Mouse (Mus musculus) adrenal gland, adult (tissue): ENCODE data around the gene Ssrp1.

Experiments
- DNase-seq, 2 experiments: peaks; one replicate each; pipeline ENCODE4 v3.0.0; 2022 to 2023; ENCODE audit warnings: low spot score in 1 of 2; ENCODE audit not compliant: inconsistent age in 2 of 2

The Ssrp1 gene

DNA sequence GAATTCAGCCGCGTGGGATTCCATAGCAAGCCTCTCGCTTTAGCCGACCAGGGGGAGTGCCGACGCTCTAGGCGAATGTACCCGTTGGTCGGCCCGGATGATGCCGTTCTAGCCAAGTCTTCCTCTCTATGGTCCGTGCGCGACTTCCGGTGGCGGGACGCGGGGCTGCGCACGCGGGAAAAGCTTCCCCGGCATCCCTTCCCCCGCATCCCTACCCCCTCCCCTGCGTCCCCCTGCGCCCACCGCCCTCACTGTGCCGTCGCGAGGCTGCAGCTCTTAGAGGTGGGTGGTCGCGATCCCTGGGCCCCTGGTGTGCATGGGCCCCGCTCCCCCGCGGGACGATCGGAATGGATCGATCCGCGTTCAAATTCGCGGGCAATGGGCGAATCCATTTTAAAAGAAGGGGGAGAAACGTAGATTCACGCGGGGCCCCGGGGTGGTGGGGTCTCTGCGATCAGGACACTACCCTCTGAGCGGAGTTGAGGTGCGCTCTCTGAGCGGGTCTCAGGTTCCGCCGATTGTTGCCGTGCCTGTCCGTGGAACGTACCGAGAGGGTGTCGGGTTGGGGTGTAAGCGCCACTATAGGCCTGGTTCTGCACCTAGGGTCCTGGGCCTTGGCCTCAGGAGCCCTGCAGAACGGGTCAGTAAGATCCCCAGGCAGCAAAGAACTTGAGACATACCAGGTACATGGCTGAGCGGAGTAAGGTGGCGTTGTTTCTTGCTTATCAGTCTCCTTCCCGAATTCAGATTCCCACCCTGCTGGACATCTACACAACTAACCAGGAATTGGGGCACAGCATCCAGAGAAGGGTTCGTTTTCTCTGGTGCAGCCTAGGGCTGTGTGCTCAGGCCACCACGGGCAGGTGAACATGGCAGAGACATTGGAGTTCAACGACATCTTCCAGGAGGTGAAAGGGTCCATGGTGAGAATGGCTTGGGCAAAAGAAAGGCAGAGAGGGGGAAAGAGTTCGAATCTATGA lies at the start of gene Ssrp1, which contains the start of gene P2rx3:
Gene Ssrp1 (plus strand): TSS at position 188 of the 980 bp plus-strand sequence.
Gene P2rx3 (minus strand): TSS at position 416 of the 980 bp plus-strand sequence.
- peak; percentile 91 to 97 for DNase-seq

DNA sequence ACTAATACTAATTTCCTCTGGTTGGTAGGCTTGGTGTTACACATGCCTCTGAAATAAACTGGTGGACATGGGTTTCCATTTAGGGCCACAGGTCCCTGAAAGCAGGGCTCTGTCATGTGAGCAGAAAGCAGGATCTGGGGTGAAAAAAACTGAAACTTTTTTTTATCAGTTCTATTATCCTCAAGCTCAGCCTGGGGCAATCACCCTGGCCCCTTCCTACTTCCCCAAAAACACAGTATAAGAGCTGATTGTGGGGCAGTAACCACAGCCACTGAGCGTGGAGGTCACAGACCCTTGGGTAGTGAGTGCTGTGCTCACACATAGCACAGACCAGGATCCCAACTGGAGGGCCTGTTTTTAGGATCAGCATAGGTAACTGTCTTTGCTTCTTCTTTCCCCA lies 49.1 kb upstream of the Ssrp1 start, which contains the start of gene Prg3:
Gene Prg3 (plus strand): TSS at position 286 of the 400 bp plus-strand sequence.
- no peak for DNase-seq

DNA sequence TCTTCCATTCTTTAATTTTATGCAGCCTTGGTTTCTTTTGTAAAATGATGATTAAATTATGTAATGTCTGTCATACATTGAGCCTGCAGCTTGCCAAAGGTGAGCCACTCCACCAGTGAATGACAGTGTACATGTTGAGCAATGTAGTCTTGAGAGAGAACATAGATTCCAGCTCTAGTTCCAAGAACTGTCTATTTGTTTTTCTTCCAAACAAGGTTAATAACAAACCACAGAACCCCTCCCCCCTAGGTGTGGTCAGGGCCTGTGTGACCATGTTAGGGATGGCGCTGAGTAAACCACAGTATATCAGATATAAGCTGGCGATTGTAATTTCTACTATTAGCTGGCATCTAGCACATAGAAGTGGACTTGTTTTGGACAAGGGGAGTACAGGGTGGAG lies 40.7 kb upstream of the Ssrp1 start:
- DNase-seq = no peak

DNA sequence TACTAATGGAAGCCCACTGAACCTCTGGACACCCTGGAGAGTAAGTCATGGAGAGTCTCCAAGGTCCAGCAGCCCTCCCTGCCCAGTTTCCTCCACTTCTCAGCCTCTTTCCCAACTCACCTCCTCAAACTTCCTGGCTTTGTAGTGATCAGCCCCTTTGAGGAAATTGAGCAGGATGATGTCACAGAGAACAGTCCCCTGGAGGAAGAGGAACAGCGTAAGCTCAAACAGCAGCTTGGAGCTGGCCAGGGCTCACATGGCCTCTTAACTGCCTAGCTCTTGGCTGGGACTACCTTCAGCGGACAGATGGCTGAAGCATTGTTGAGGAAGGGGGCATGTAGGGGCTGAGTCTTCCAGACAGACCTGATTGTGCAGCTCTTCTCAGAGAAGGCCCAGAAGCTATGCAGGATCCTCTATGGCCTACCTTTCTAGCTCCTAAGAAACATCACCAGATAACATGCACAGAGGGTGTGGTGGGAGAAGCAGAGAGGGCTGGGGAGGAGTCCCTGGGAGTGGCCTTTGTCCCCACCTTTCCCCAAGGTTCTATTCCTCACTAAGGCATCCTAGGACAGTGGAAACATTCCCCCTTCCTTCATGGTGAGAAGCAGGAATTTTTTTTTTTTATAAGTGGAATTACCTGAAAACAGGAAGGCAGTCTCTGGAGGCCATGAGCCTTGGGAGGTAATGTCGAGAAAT lies 37.4 kb upstream of the Ssrp1 start:
- DNase-seq = peak in 1 of 2 experiments; percentile 28

DNA sequence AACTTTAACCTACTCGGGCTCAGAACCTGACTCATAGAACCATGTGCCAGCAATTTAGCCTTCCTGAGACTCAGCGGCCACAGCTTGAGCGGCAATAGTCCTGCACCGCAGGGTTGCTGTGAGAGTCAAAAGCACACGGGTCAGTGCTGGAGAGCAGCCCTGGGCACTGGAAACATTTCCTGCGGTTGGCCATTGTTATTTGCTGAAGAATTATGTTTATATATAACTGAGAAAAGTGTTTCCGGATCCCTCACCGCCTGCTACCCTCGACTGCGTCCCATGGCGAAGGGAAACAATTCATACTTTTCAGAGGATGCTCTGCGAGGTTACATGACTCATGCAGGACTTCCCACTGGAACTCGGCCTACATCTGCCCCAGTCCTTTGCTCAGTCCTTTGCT lies 35.5 kb upstream of the Ssrp1 start:
- DNase-seq = peak; percentile 20 to 38

DNA sequence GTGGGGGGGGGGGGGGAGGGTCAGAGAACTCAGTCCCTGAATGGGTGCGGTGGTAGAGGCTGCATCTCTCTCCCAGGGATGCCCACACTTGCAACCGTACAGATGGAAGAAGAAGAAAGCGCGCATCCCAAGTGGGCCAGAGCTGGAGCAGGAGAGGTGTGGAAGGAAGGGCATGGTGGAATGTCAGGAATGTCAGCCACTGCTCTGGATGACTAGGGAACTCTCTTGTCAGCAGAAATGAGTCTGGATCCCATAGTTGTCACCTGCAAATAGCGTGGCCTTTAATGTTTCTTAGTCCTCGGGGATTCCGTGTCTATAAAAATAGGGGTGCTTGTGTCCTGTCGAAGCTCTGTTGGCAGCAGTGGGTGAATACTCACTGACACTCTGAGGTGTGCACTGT lies 34.5 kb upstream of the Ssrp1 start:
- DNase-seq = no peak

DNA sequence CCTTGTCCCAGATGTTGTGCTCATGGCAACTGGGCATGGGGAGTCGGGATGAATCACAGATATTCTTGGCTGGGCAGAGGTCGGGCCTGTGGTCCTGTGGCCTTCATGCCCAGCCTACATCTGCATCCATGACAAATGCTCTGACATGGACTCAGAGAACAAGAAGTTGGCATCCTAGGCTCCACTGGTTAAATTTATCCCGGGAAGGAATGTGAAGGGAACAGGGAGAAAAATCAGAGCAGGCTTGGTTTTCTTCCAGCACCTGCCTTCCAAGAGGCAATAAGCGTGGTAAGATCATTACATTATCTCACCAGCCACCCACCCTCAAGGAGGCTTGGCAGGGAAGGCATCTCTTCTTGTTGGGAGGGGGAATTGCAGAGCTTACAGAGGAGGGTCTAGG lies 32.7 kb upstream of the Ssrp1 start:
- DNase-seq = no peak

DNA sequence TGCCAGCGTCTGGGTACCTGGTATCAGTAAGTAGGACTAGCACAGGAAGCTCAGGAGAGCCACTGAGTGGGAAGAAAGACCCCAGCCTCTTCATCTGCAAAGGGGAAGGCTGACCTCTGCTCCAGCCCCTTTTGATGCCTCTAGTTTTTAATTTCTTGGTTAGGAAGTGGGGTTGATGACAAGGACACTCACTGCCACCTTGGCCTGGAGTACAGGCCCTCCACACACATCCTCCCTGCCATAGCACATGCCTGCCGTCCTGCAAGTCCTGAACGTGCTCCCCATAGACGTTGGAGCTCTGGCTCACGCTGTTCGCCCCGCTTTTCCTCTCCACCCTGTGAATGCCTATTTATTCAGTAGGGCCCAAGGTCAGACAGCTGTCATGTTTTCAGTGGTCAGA lies 30.4 kb upstream of the Ssrp1 start:
- DNase-seq = no peak

DNA sequence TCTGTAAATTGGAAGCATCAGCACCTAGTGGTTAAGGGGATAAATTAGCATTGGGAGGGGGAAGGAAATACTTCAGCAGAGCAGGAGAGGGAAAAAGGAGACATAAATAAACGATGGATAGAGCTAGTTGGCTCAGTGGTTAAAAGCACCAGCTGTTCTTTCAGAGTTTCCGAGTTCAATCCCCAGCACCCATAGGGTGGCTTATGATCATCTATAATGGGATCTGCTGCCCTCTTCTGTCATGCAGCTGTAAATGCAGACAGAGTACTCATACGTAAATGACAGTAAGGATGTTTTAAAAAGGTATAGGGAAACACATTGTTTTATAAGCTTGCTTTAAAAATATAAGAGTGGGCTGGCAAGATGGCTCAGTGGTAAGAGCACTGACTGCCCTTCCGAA lies 29.3 kb upstream of the Ssrp1 start:
- DNase-seq = peak in 1 of 2 experiments; percentile 73

DNA sequence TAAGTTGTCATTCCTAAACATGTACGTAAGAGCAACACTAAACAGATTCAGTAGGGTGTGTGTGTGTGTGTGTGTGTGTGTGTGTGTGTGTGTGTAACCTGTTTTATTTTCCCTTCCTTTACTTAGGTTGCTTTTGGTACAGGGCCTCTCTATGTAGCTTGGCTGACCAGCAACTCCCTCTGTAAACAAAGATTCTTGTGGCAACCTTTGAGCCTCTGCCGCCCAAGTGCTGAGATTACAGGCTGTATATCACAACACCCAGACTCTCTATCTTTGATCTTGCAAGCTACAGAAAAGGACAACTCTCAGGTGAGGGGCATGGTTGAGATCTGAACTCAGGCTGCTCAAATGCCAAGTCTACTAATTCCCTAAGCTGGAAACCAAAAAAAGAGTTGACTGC lies 27.8 kb upstream of the Ssrp1 start:
- no peak for DNase-seq

DNA sequence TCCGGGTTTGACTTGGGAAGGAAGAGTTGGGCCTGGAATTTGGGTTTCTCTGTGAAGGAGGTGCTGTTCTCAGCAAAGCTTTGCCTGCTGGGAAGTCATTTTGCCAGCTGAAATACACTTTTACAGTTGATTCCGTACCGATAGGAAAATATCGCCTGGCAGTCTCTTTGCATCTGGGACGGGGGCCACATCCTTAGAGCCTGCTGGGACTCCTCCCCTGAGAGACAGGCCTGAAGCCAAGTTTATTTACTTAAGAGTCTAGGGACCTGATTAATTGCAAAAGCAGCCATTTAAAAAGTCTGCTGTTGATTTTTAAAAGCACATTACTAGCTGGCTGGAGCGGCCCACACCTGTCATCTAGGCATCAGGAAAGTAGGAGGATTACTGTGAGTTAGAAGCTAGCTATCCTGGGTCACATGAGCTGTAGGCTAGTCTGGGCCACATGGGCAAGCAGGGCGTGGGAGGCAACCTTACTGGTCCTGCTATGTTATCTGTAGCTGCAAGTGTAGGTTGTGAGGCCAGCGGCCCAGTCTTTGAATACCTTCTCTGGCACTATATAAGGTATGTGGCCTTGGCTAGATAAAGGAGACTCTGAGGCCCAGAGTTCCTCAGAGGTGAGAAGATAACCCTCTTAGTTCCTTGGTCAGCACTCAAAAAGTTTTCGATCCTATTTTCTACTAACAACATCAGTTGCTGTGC lies 25.0 kb upstream of the Ssrp1 start:
- DNase-seq = no peak

DNA sequence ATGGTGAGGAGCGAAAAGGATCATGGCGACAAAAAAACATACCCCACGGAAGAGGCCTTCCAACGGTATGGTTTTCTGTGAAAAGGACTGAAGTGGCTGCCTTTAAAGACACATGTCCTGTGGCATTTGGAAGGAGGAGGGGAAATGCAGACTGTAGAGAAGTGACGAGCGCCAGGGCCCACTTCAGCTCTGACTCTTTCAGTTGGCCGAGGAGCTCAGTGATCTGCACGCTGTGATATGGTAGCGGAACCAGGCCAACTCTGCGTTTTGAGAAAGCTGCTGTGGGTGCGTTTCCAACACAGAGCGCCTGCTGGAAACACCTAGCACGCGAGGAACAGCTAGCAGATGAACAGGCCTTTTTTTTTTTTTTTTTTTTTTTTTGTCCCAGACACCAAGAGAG lies 24.4 kb upstream of the Ssrp1 start:
- no peak for DNase-seq

DNA sequence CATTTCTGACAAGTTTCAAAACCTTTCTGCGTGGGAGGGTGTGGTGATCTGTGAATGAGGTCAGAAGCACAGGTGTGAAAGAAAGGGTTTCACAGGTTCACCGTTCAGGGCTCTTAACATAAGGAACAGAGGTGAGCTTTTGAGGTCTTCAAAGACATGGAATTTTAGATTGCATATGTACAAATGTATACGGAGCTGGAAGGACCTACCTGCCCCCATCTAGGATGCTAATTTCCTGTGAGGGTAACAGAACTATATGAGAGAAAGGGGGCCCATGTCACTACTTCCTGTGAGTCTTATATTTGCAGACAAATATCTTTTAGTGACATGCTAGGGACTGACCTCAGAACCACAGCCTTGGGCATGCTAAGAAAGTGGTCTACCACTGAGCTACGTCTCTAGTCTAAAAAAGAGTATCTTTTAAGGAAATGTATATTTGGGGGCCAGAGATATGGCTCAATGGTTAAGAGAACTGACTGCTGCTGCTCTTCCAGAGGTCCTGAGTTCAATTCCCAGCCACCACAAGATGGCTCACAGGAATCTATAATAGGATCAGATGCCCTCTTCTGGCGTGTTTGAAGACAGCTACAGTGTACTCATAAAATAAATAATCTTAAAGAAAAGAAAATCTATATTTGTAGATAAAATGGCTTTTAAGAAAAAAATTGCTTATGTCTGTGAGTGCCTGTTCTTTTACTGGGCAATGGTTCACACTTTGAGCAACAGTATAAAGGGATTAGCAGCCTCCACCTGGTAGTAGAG lies 23.0 kb upstream of the Ssrp1 start:
- DNase-seq = no peak

DNA sequence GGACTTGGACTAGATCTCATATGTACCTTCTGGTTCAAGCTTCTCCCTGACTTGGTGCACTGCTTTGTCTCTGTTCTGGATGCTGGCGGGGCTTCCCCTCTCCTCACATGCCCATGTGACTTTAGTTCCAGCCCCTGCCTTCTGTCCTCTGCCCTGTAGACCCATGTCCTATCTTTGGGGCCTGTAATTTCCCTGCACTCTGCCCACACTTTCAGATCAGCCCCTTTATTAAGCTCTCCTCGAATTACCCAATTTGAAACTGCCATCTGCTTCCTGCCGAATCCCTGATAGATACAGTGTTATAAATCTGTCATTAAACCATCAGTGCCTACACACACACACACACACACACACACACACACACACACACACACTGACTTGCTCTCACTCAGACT lies 22.4 kb upstream of the Ssrp1 start:
- DNase-seq = no peak

DNA sequence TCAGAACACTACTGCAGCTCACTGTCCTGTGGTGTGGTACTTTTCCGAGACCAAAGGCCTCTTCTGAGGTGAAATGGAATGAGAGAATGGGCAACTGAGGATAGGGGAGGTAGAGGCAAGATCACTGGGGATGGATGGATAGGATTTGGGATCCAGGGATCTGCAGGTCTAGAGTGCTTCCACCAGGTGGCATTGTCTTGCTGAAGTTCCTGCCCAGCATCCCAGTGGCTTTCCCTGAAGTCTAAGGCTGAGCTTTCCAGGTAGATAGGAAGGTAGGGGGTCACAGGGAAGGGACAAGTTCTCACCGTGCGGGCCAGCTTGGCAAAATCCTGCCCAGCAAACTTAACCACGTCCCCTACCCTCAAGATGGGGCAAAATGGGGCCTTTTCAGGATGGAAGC lies 15.0 kb upstream of the Ssrp1 start:
- DNase-seq = peak in 1 of 2 experiments; percentile 48

DNA sequence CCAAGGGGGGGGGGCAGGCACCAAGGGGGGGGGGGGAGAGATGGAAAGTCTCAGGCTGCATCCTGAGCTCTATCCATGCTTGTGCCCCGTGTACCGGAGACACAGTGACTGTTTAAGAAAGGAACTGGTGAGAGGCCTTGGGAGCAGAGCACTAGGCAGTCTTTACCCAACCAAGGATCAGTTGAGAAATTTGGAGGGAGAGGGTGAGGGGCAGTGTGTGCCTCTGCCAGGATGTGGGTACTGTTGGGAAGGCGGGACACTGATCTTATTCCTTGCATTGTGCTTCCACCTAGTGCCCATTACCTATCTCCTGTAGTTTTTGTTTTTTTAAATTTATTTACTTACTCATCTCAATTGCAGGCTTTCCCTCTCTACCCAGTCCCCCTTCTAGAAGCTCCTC lies 10.9 kb upstream of the Ssrp1 start:
- DNase-seq = no peak

DNA sequence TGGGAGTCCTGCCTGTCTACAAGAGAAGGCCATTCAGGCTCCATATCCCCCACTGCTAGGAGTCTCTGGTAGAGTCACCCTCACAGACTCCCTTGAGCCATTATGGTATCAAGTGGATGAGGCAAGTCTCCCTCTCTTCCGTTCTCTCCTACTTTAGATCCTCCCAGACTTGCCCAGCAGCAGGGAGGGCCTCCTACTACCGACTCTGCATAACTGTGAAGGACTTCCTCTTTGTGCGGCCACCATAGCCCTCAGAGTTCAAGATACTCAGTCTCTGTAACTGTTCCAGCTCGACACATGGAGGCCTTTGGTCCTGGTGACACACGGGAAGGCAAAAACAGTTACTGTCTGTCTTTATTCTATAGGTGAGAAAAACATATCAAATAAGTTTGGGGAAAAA lies 9.8 kb upstream of the Ssrp1 start:
- no peak for DNase-seq

DNA sequence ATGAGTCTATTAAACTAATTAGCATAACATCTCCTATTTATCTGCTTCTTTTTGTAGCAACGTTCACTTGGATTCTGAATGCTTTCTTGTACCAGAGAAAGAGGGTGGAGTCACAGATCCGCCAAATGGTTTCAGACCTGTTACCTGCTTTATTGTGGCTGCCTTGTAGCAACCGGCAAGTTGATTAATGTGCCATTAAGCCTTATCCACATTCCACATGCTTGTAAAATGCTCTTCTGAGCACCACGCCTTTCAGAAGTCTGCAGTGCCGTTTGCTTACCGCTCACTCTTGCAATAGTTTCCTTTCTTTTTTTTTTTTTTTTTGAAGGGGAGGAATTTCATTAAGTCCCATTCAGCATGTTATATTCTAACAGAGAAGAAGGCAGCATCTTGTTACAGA lies 7.1 kb upstream of the Ssrp1 start:
- DNase-seq = no peak

DNA sequence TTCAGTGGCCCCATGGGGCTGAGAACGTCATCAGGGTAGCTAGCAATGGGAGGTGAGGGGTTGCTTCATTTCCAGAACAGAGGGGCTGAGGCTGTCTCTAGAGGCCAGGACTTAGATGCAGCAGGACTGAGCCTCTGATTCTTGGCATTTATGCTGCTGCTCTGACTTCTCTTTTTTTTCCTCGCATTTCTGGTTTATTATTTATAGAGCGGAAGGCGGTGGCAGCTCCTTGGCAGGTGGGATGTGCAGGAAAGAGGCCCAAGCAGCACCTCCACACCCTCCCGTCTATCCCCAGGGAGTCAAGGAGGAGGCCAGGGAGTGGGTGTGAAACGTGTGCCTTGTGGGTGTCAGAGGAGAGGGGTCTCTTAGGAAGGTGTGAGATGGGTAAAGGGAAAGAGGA lies 6.0 kb upstream of the Ssrp1 start:
- DNase-seq = no peak

DNA sequence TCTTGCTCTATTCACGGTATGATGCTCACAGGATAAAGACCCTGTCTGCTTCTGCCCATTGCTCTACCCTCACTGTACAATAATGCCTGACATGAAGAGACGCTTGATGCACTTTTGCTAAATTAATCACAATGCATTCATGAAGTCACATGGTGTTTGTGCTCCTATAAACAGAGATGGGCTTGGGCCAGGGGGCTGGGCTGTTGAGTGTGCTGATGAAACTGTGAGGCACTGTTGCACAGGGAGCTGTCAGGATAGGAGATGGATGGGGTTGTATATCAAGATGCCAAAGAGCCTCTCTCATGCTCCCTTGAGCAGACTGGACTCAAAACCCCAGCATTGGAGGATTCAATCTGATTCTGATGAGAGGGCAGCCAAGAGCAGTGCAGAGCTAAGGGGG lies 3.9 kb upstream of the Ssrp1 start:
- no peak for DNase-seq

DNA sequence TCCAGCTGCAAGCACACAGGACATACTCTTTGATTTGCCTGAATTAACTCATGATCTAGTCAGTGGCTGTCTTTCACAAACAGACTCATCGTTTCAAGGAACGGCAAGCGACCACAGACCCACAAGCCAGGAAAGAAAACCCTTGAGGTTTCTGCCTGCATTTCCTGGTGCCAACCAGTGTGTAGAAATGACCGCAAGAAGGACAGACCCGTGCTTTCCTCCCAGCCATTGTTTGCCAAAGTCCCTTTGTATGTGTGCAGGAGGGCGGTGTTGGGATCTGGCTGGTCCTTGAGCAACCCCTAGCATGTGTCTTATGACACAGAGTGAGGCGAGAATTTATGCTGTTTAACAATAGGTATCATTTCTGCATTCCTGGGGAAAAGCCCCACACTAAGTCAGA lies 2.9 kb upstream of the Ssrp1 start:
- no peak for DNase-seq
